Mouse (Mus musculus) duodenum, adult 2 months (tissue): ENCODE data around the gene Cd207. TPM values are rescaled to one million over a fixed set of nuclear protein-coding genes. Genes with fewer than 3 reads are reported as not detected.

Source experiments
- polyA plus RNA-seq: library from polyadenylated mRNA; depleted of rRNA; stranded (reverse); fragments of >200 nt; gene quantifications from 2 replicates; pipeline ENCODE4 v1.2.3, GENCODE M21; 2012; ENCODE audit warnings: low replicate concordance; rRNA removed

Gene Cd207
- polyA plus RNA-seq: not detected in 2 replicates

GRCm38 (mm10) chr6:83677757-83678156 lies at the start of gene Cd207:
Gene Cd207, minus strand, starts transcription at chr6:83677857.

DNA sequence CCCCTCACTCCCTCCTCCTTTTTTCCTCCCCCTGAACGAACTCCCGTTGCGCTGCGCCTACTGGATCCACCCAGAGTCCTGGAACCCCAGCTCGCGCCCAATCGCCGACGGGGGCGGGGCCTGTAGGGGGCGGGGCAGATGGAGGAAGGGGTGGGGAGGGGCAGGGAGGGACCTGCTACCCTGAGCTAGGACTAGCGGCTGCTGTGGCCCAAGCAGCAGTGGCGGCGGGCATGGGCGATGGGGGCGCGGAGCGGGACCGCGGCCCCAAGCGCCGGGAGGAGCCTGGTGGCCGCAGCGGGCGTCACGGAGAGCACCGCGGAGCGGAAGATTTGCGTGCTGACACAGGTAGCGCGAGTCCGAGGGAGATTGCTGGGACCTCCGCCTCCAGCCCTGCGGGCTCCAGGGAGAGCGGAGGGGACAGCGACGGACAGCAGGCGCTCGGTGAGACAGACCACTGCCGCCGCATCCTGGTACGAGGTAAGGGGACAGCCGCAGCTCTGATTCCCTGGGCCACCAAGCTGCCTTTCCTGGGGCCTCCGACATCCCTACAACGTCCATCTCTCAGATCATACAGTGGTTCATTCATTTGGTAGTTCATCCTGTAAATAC lies 33.5 kb upstream of the Cd207 start, which contains the start of gene Vax2:
Gene Vax2, plus strand, starts transcription at position 198 of the 609 bp plus-strand sequence.

GRCm38 (mm10) chr6:83656087-83656486 lies 21.6 kb downstream of the Cd207 start, which contains the start of gene Clec4f:
Gene Clec4f, minus strand, starts transcription at chr6:83656187.

Other genes starting within 250 kb of the Cd207 start
- 9.0 and 11.1 TPM in 2 replicates for gene Tet3, start 218.8 kb downstream of the Cd207 start, polyA plus RNA-seq
- gene Dguok, start 170.9 kb downstream of the Cd207 start, polyA plus RNA-seq: 18.1 and 24.2 TPM in 2 replicates
- 241 and 539 TPM in 2 replicates for gene Actg2, start 141.6 kb downstream of the Cd207 start, polyA plus RNA-seq
- 4.4 and 6.7 TPM in 2 replicates for gene Stambp, start 105.1 kb downstream of the Cd207 start, polyA plus RNA-seq
- not detected in 2 replicates for gene Clec4f, start 21.7 kb downstream of the Cd207 start, polyA plus RNA-seq
- not detected in 2 replicates for gene Vax2, start 33.4 kb upstream of the Cd207 start, polyA plus RNA-seq
- gene Atp6v1b1, start 65.1 kb upstream of the Cd207 start, polyA plus RNA-seq: not detected in 2 replicates
- not detected in 2 replicates for gene Ankrd53, start 84.8 kb upstream of the Cd207 start, polyA plus RNA-seq
- gene Tex261, start 98.0 kb upstream of the Cd207 start, polyA plus RNA-seq: 78.3 and 99.0 TPM in 2 replicates
- 15.6 and 26.1 TPM in 2 replicates for gene Nagk, start 117.1 kb upstream of the Cd207 start, polyA plus RNA-seq
- 0.90 and 13.1 TPM in 2 replicates for gene Paip2b, start 153.9 kb upstream of the Cd207 start, polyA plus RNA-seq
- gene Zfp638, start 189.3 kb upstream of the Cd207 start, polyA plus RNA-seq: 2.0 and 2.4 TPM in 2 replicates